Mouse (Mus musculus): Measurements from ENCODE around the gene Kat2a. TPM values are rescaled to one million over a fixed set of nuclear protein-coding genes. Genes with fewer than 3 reads are reported as not detected.
"Not testable (repeated sequence)": the region's sequence is repeated elsewhere in the genome, so short reads cannot be mapped to it uniquely, and the experiment has no call there.

The Kat2a gene
- polyA plus RNA-seq, 1 experiment from 2014 or later = 74.5 TPM

- 76% methylated on average over 5 of the region's 5 CpGs for WGBS
- Histone ChIP-seq H3K36me3 (ENCODE audit: control insufficient read depth, insufficient read depth, low read length) (no peaks in the 10 kb centered on the region), H3K27ac (ENCODE audit: low read depth, low read length) (no peak overlapping the region), H3K4me1 (ENCODE audit: control insufficient read depth, insufficient read depth, low read length) (no peaks in the 10 kb centered on the region), H3K27me3 (ENCODE audit: control insufficient read depth, insufficient read depth, low read length) (no peaks in the 10 kb centered on the region), H3K4me3 (ENCODE audit: low read length) (no peak overlapping the region), H3K9ac (ENCODE audit: low read depth, low read length) (no peak overlapping the region), H3K4me2 (replicated peaks; ENCODE audit: low read depth, low read length) (no peak overlapping the region), H3K9me3 (ENCODE audit: control insufficient read depth, low read length) (no peaks in the 10 kb centered on the region)
- ATAC-seq (ENCODE audit: low FRiP score, low TSS enrichment) = no peak
These were observed 30.4 kb downstream of the Kat2a start for GRCm38 (mm10) chr11:100681826-100682225.

GRCm38 (mm10) chr11:100677810-100678209 is 34.5 kb downstream of the Kat2a start:
- ATAC-seq (ENCODE audit: low FRiP score, low TSS enrichment) = no peak
- peaks cover 7% of the 10 kb centered on the region; the same call in 1 of the 2 replicates for H3K27me3 ChIP-seq (ENCODE audit: control insufficient read depth, insufficient read depth, low read length)
- no peaks in the 10 kb centered on the region for H3K9me3 ChIP-seq (ENCODE audit: control insufficient read depth, low read length)
- no peak overlapping the region for H3K4me2 ChIP-seq (replicated peaks; ENCODE audit: low read depth, low read length)
- 0 out of 2 replicates have a peak, but pooled peaks cover 5% of the 10 kb centered on the region for H3K4me1 ChIP-seq (ENCODE audit: control insufficient read depth, insufficient read depth, low read length)
- H3K9ac ChIP-seq (ENCODE audit: low read depth, low read length) = no peak overlapping the region
- H3K27ac ChIP-seq (ENCODE audit: low read depth, low read length) = no peak overlapping the region
- no peak overlapping the region for H3K4me3 ChIP-seq (ENCODE audit: low read length)
- H3K36me3 ChIP-seq (ENCODE audit: control insufficient read depth, insufficient read depth, low read length) = no peaks in the 10 kb centered on the region
- WGBS = 63% methylated on average over 7 of the region's 7 CpGs

- peak; percentile 64 for ATAC-seq (ENCODE audit: low FRiP score, low TSS enrichment)
- H3K4me1 ChIP-seq (ENCODE audit: control insufficient read depth, insufficient read depth, low read length) = 0 out of 2 replicates have a peak, but pooled peaks cover 6% of the 10 kb centered on the region
- no peaks in the 10 kb centered on the region for H3K36me3 ChIP-seq (ENCODE audit: control insufficient read depth, insufficient read depth, low read length)
- WGBS = 2% methylated on average over 23 of the region's 23 CpGs
- no peak overlapping the region for H3K4me3 ChIP-seq (ENCODE audit: low read length)
- peaks cover 7% of the 10 kb centered on the region; the same call in 1 of the 2 replicates for H3K27me3 ChIP-seq (ENCODE audit: control insufficient read depth, insufficient read depth, low read length)
- no peaks in the 10 kb centered on the region for H3K9me3 ChIP-seq (ENCODE audit: control insufficient read depth, low read length)
- no peak overlapping the region; the same call in 1 of the 2 replicates for H3K9ac ChIP-seq (ENCODE audit: low read depth, low read length)
- peak overlapping the region; percentile 35 for H3K4me2 ChIP-seq (replicated peaks; ENCODE audit: low read depth, low read length)
- H3K27ac ChIP-seq (ENCODE audit: low read depth, low read length) = no peak overlapping the region
These were observed 39.1 kb downstream of the Kat2a start for GRCm38 (mm10) chr11:100673169-100673568.

GRCm38 (mm10) chr11:100671956-100672355 is 40.3 kb downstream of the Kat2a start:
- Histone ChIP-seq H3K9ac (ENCODE audit: low read depth, low read length) (no peak overlapping the region), H3K36me3 (ENCODE audit: control insufficient read depth, insufficient read depth, low read length) (no peaks in the 10 kb centered on the region), H3K27ac (ENCODE audit: low read depth, low read length) (no peak overlapping the region), H3K9me3 (ENCODE audit: control insufficient read depth, low read length) (no peaks in the 10 kb centered on the region), H3K4me3 (ENCODE audit: low read length) (no peak overlapping the region), H3K4me1 (ENCODE audit: control insufficient read depth, insufficient read depth, low read length) (0 out of 2 replicates have a peak, but pooled peaks cover 6% of the 10 kb centered on the region), H3K27me3 (ENCODE audit: control insufficient read depth, insufficient read depth, low read length) (peaks cover 7% of the 10 kb centered on the region; the same call in 1 of the 2 replicates), H3K4me2 (replicated peaks; ENCODE audit: low read depth, low read length) (no peak overlapping the region)
- 85% methylated on average over 2 of the region's 2 CpGs for WGBS
- ATAC-seq (ENCODE audit: low FRiP score, low TSS enrichment) = no peak

- no peaks in the 10 kb centered on the region for H3K9me3 ChIP-seq (ENCODE audit: control insufficient read depth, low read length)
- WGBS = 81% methylated on average over 1 of the region's 1 CpGs
- no peak overlapping the region for H3K4me3 ChIP-seq (ENCODE audit: low read length)
- 0 out of 2 replicates have a peak, but pooled peaks cover 6% of the 10 kb centered on the region for H3K4me1 ChIP-seq (ENCODE audit: control insufficient read depth, insufficient read depth, low read length)
- H3K9ac ChIP-seq (ENCODE audit: low read depth, low read length) = no peak overlapping the region
- ATAC-seq (ENCODE audit: low FRiP score, low TSS enrichment) = no peak
- H3K27me3 ChIP-seq (ENCODE audit: control insufficient read depth, insufficient read depth, low read length) = peaks cover 7% of the 10 kb centered on the region; the same call in 1 of the 2 replicates
- H3K4me2 ChIP-seq (replicated peaks; ENCODE audit: low read depth, low read length) = no peak overlapping the region
- H3K36me3 ChIP-seq (ENCODE audit: control insufficient read depth, insufficient read depth, low read length) = no peaks in the 10 kb centered on the region
- H3K27ac ChIP-seq (ENCODE audit: low read depth, low read length) = no peak overlapping the region
These were observed 41.2 kb downstream of the Kat2a start for GRCm38 (mm10) chr11:100671049-100671448.

GRCm38 (mm10) chr11:100659806-100660205 is 52.5 kb downstream of the Kat2a start:
- H3K4me1 ChIP-seq (ENCODE audit: control insufficient read depth, insufficient read depth, low read length) = no peaks in the 10 kb centered on the region
- H3K9me3 ChIP-seq (ENCODE audit: control insufficient read depth, low read length) = no peaks in the 10 kb centered on the region
- no peak overlapping the region for H3K4me2 ChIP-seq (replicated peaks; ENCODE audit: low read depth, low read length)
- no peak for ATAC-seq (ENCODE audit: low FRiP score, low TSS enrichment)
- no peak overlapping the region for H3K27ac ChIP-seq (ENCODE audit: low read depth, low read length)
- H3K9ac ChIP-seq (ENCODE audit: low read depth, low read length) = no peak overlapping the region
- WGBS = 38% methylated on average over 10 of the region's 10 CpGs
- H3K27me3 ChIP-seq (ENCODE audit: control insufficient read depth, insufficient read depth, low read length) = no peaks in the 10 kb centered on the region
- H3K4me3 ChIP-seq (ENCODE audit: low read length) = no peak overlapping the region
- H3K36me3 ChIP-seq (ENCODE audit: control insufficient read depth, insufficient read depth, low read length) = no peaks in the 10 kb centered on the region

GRCm38 (mm10) chr11:100656458-100656857 is 55.8 kb downstream of the Kat2a start:
- H3K27me3 ChIP-seq (ENCODE audit: control insufficient read depth, insufficient read depth, low read length) = no peaks in the 10 kb centered on the region
- H3K4me3 ChIP-seq (ENCODE audit: low read length) = no peak overlapping the region
- no peaks in the 10 kb centered on the region for H3K9me3 ChIP-seq (ENCODE audit: control insufficient read depth, low read length)
- H3K4me1 ChIP-seq (ENCODE audit: control insufficient read depth, insufficient read depth, low read length) = no peaks in the 10 kb centered on the region
- no peaks in the 10 kb centered on the region for H3K36me3 ChIP-seq (ENCODE audit: control insufficient read depth, insufficient read depth, low read length)
- 5% methylated on average over 6 of the region's 6 CpGs for WGBS
- ATAC-seq (ENCODE audit: low FRiP score, low TSS enrichment) = no peak; the same call in 1 of the 2 replicates
- H3K9ac ChIP-seq (ENCODE audit: low read depth, low read length) = no peak overlapping the region
- no peak overlapping the region for H3K27ac ChIP-seq (ENCODE audit: low read depth, low read length)
- peak overlapping the region; percentile 0; the same call in 1 of the 2 replicates for H3K4me2 ChIP-seq (replicated peaks; ENCODE audit: low read depth, low read length)

GRCm38 (mm10) chr11:100655589-100655988 is 56.7 kb downstream of the Kat2a start:
- not testable (repeated sequence) for H3K4me2 ChIP-seq (replicated peaks; ENCODE audit: low read depth, low read length); H3K4me3 ChIP-seq (ENCODE audit: low read length); H3K27ac ChIP-seq (ENCODE audit: low read depth, low read length); H3K27me3 ChIP-seq (ENCODE audit: control insufficient read depth, insufficient read depth, low read length); H3K4me1 ChIP-seq (ENCODE audit: control insufficient read depth, insufficient read depth, low read length); H3K9me3 ChIP-seq (ENCODE audit: control insufficient read depth, low read length); ATAC-seq (ENCODE audit: low FRiP score, low TSS enrichment); H3K36me3 ChIP-seq (ENCODE audit: control insufficient read depth, insufficient read depth, low read length); H3K9ac ChIP-seq (ENCODE audit: low read depth, low read length)
- WGBS = 57% methylated on average over 2 of the region's 3 CpGs

Data from kidney, embryonic 14.5 days (tissue).